ENCODE assay signal across 8 mouse cellular contexts in the genomic region with DNA sequence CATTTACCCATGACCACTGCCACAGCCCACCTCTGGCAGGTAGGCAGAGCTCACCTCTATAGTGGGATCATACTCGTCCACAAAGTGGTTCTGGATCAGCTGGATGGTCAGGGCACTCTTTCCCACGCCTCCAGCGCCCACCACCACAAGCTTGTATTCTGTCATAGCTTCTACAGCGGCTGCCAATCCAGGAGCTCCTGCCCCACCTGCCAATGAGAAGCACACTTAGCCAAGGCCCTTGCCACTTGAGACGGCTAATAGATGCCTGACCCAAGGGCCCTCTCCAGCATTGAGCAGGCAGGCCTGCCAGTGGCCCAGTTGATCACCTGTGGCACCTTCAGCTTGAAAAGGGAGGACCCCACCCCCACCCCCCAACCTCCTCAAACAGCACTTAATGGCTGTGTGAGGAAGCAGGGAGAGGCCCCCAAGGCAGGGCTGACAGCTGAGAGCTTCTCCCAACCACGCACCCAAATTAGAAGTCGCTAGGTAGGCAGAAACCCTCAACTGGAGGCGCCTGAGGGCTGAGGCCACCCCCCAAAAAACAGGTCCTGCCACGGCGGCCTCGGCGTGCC. TPM values are rescaled to one million over a fixed set of nuclear protein-coding genes. Genes with fewer than 3 reads are reported as not detected.
DNase-seq lines count a peak whose midpoint lies in the region; ATAC-seq lines count a peak whose summit lies in the region.

No protein-coding gene starts in this region.

- peaks cover 34% of the 10 kb centered on the region for H3K36me3 ChIP-seq in kidney, embryonic 16.5 days (ENCODE audit: insufficient read depth, low read length)
- H3K36me3 ChIP-seq in embryonic facial prominence, embryonic 10.5 days (replicated peaks) = peaks cover 44% of the 10 kb centered on the region
- peaks cover 18% of the 10 kb centered on the region for H3K36me3 ChIP-seq in intestine, embryonic 16.5 days (ENCODE audit: control insufficient read depth, insufficient read depth, low read length)
- peaks cover 49% of the 10 kb centered on the region for H3K36me3 ChIP-seq in midbrain, embryonic 10.5 days

- H3K9ac ChIP-seq in kidney, embryonic 16.5 days (replicated peaks; ENCODE audit: low read length) = peak overlapping the region; percentile 95
- H3K9ac ChIP-seq in intestine, embryonic 16.5 days (ENCODE audit: low read depth, low read length) = peak overlapping the region; percentile 92

- no peaks in the 10 kb centered on the region for H3K27me3 ChIP-seq in kidney, embryonic 16.5 days (ENCODE audit: insufficient read depth, low read length)
- H3K27me3 ChIP-seq in embryonic facial prominence, embryonic 10.5 days (replicated peaks; ENCODE audit: low read depth, poor library complexity, severe bottlenecking) = no peaks in the 10 kb centered on the region
- no peaks in the 10 kb centered on the region for H3K27me3 ChIP-seq in intestine, embryonic 16.5 days (replicated peaks; ENCODE audit: control insufficient read depth, insufficient read depth, low read length)
- H3K27me3 ChIP-seq in midbrain, embryonic 10.5 days (ENCODE audit: low read depth, poor library complexity, severe bottlenecking) = no peaks in the 10 kb centered on the region

- intact Hi-C loops in gastrocnemius, postnatal 14 days (cut with DNase I; ENCODE audit: low total_unique reads) = no loop called here

- H3K9me3 ChIP-seq in kidney, embryonic 16.5 days (ENCODE audit: low read length) = no peaks in the 10 kb centered on the region
- H3K9me3 ChIP-seq in embryonic facial prominence, embryonic 10.5 days = no peaks in the 10 kb centered on the region
- H3K9me3 ChIP-seq in intestine, embryonic 16.5 days (ENCODE audit: control insufficient read depth, low read length) = no peaks in the 10 kb centered on the region
- no peaks in the 10 kb centered on the region for H3K9me3 ChIP-seq in midbrain, embryonic 10.5 days (replicated peaks)

- H3K4me2 ChIP-seq in kidney, embryonic 16.5 days (replicated peaks; ENCODE audit: low read depth, low read length) = peak overlapping the region; percentile 97
- H3K4me2 ChIP-seq in intestine, embryonic 16.5 days (ENCODE audit: low read depth, low read length) = peak overlapping the region; percentile 91

- peak overlapping the region; percentile 90 for H3K4me3 ChIP-seq in kidney, embryonic 16.5 days (ENCODE audit: low read length)
- peak overlapping the region; percentile 95 for H3K4me3 ChIP-seq in embryonic facial prominence, embryonic 10.5 days
- peak overlapping the region; percentile 92 for H3K4me3 ChIP-seq in intestine, embryonic 16.5 days (ENCODE audit: low read length)
- peak overlapping the region; percentile 87 for H3K4me3 ChIP-seq in midbrain, embryonic 10.5 days

- DNase-seq in kidney, adult 18-20 months = no peak
- DNase-seq in embryonic facial prominence, embryonic 10.5 days (ENCODE audit: low spot score) = no peak
- no peak for DNase-seq in midbrain, embryonic 10.5 days (ENCODE audit: low spot score)
- DNase-seq in urinary bladder, postnatal 14 days (ENCODE audit: low spot score) = no peak
- no peak for DNase-seq in gastrocnemius, postnatal 14 days

- H3K27ac ChIP-seq in kidney, embryonic 16.5 days (ENCODE audit: low read length) = peak overlapping the region; percentile 83
- peak overlapping the region; percentile 93 for H3K27ac ChIP-seq in embryonic facial prominence, embryonic 10.5 days (replicated peaks)
- peak overlapping the region; percentile 87 for H3K27ac ChIP-seq in intestine, embryonic 16.5 days (ENCODE audit: low read length)
- H3K27ac ChIP-seq in midbrain, embryonic 10.5 days (replicated peaks) = peak overlapping the region; percentile 94

- ATAC-seq in kidney, embryonic 16.5 days (ENCODE audit: low FRiP score, low TSS enrichment) = no peak
- ATAC-seq in intestine, embryonic 16.5 days = no peak
- no peak for ATAC-seq in granulocyte monocyte progenitor cell, adult 5-6 weeks (replicated peaks; ENCODE audit: poor library complexity, severe bottlenecking)

- H3K4me1 ChIP-seq in kidney, embryonic 16.5 days (ENCODE audit: insufficient read depth, low read length) = peaks cover 25% of the 10 kb centered on the region
- H3K4me1 ChIP-seq in embryonic facial prominence, embryonic 10.5 days = peaks cover 34% of the 10 kb centered on the region
- peaks cover 13% of the 10 kb centered on the region for H3K4me1 ChIP-seq in intestine, embryonic 16.5 days (ENCODE audit: control insufficient read depth, insufficient read depth, low read length)
- peaks cover 42% of the 10 kb centered on the region for H3K4me1 ChIP-seq in midbrain, embryonic 10.5 days

- 25% methylated on average over 12 of the region's 12 CpGs for WGBS in kidney, embryonic 16.5 days
- WGBS in embryonic facial prominence, embryonic 10.5 days = 30% methylated on average over 12 of the region's 12 CpGs
- WGBS in intestine, embryonic 16.5 days = 28% methylated on average over 12 of the region's 12 CpGs
- 31% methylated on average over 12 of the region's 12 CpGs for WGBS in midbrain, embryonic 10.5 days

RNA-seq across cellular contexts. Expression of a gene that starts 0.9 kb away (rescaled TPM):
- 40.3 and 78.3 TPM in 2 replicates for polyA plus RNA-seq in kidney, embryonic 16.5 days (2015; fragmentation: Nextera tagmentation; extraction: Ambion mirVana)
- polyA plus RNA-seq in embryonic facial prominence, embryonic 10.5 days (2016; fragmentation: Nextera tagmentation; extraction: Ambion mirVana) = 94.3 and 94.9 TPM in 2 replicates
- polyA plus RNA-seq in intestine, embryonic 16.5 days (2015; fragmentation: Nextera tagmentation; extraction: Ambion mirVana) = 21.9 and 47.0 TPM in 2 replicates
- 84.2 and 87.5 TPM in 2 replicates for polyA plus RNA-seq in midbrain, embryonic 10.5 days (2016; fragmentation: Nextera tagmentation; extraction: Ambion mirVana)
- 57.4 and 69.3 TPM in 2 replicates for total RNA-seq in granulocyte monocyte progenitor cell, adult 5-6 weeks (2014; fragmentation: Nextera tagmentation)
- total RNA-seq in granulocyte monocyte progenitor cell, adult 5-6 weeks (2017) = 24.9 and 28.8 TPM in 2 replicates
- total RNA-seq in gastrocnemius, postnatal 14 days (2021) = 100 to 1,000 TPM; 193 to 209 TPM

RNA-seq across cellular contexts. Expression of a gene that starts 1.1 kb away (rescaled TPM):
- polyA plus RNA-seq in kidney, embryonic 16.5 days (2015; fragmentation: Nextera tagmentation; extraction: Ambion mirVana) = 13.5 and 15.1 TPM in 2 replicates
- 15.1 and 18.1 TPM in 2 replicates for polyA plus RNA-seq in embryonic facial prominence, embryonic 10.5 days (2016; fragmentation: Nextera tagmentation; extraction: Ambion mirVana)
- 5.3 and 6.5 TPM in 2 replicates for polyA plus RNA-seq in intestine, embryonic 16.5 days (2015; fragmentation: Nextera tagmentation; extraction: Ambion mirVana)
- polyA plus RNA-seq in midbrain, embryonic 10.5 days (2016; fragmentation: Nextera tagmentation; extraction: Ambion mirVana) = 14.4 and 14.6 TPM in 2 replicates
- total RNA-seq in granulocyte monocyte progenitor cell, adult 5-6 weeks (2014; fragmentation: Nextera tagmentation) = 1.4 and 2.4 TPM in 2 replicates
- total RNA-seq in granulocyte monocyte progenitor cell, adult 5-6 weeks (2017) = 0.52 and 0.62 TPM in 2 replicates
- 1 to 10 TPM; 2.2 to 2.4 TPM for total RNA-seq in gastrocnemius, postnatal 14 days (2021)

RNA-seq across cellular contexts. Expression of a gene that starts 20.2 kb away (rescaled TPM):
- polyA plus RNA-seq in kidney, embryonic 16.5 days (2015; fragmentation: Nextera tagmentation; extraction: Ambion mirVana) = 141 and 155 TPM in 2 replicates
- polyA plus RNA-seq in embryonic facial prominence, embryonic 10.5 days (2016; fragmentation: Nextera tagmentation; extraction: Ambion mirVana) = 77.9 and 79.7 TPM in 2 replicates
- 159 and 160 TPM in 2 replicates for polyA plus RNA-seq in intestine, embryonic 16.5 days (2015; fragmentation: Nextera tagmentation; extraction: Ambion mirVana)
- polyA plus RNA-seq in midbrain, embryonic 10.5 days (2016; fragmentation: Nextera tagmentation; extraction: Ambion mirVana) = 64.5 and 66.6 TPM in 2 replicates
- 79.1 and 109 TPM in 2 replicates for total RNA-seq in granulocyte monocyte progenitor cell, adult 5-6 weeks (2014; fragmentation: Nextera tagmentation)
- 45.2 and 47.7 TPM in 2 replicates for total RNA-seq in granulocyte monocyte progenitor cell, adult 5-6 weeks (2017)
- total RNA-seq in gastrocnemius, postnatal 14 days (2021) = 10 to 100 TPM; 48.4 to 50.3 TPM

RNA-seq across cellular contexts. Expression of a gene that starts 21.0 kb away (rescaled TPM):
- polyA plus RNA-seq in kidney, embryonic 16.5 days (2015; fragmentation: Nextera tagmentation; extraction: Ambion mirVana) = 3.9 and 4.4 TPM in 2 replicates
- 4.9 and 5.3 TPM in 2 replicates for polyA plus RNA-seq in embryonic facial prominence, embryonic 10.5 days (2016; fragmentation: Nextera tagmentation; extraction: Ambion mirVana)
- polyA plus RNA-seq in intestine, embryonic 16.5 days (2015; fragmentation: Nextera tagmentation; extraction: Ambion mirVana) = 4.0 TPM in 2 replicates
- 3.8 and 5.1 TPM in 2 replicates for polyA plus RNA-seq in midbrain, embryonic 10.5 days (2016; fragmentation: Nextera tagmentation; extraction: Ambion mirVana)
- 2.2 TPM in 1 of 2 replicates, not detected in the other for total RNA-seq in granulocyte monocyte progenitor cell, adult 5-6 weeks (2014; fragmentation: Nextera tagmentation)
- total RNA-seq in granulocyte monocyte progenitor cell, adult 5-6 weeks (2017) = 0.34 TPM in 1 of 2 replicates, not detected in the other
- total RNA-seq in gastrocnemius, postnatal 14 days (2021) = not detected

RNA-seq across cellular contexts. Expression of a gene that starts 22.8 kb away (rescaled TPM):
- 76.3 and 78.3 TPM in 2 replicates for polyA plus RNA-seq in kidney, embryonic 16.5 days (2015; fragmentation: Nextera tagmentation; extraction: Ambion mirVana)
- polyA plus RNA-seq in embryonic facial prominence, embryonic 10.5 days (2016; fragmentation: Nextera tagmentation; extraction: Ambion mirVana) = 54.5 and 56.0 TPM in 2 replicates
- polyA plus RNA-seq in intestine, embryonic 16.5 days (2015; fragmentation: Nextera tagmentation; extraction: Ambion mirVana) = 75.6 and 77.5 TPM in 2 replicates
- polyA plus RNA-seq in midbrain, embryonic 10.5 days (2016; fragmentation: Nextera tagmentation; extraction: Ambion mirVana) = 55.6 and 57.2 TPM in 2 replicates
- 3.1 and 4.5 TPM in 2 replicates for total RNA-seq in granulocyte monocyte progenitor cell, adult 5-6 weeks (2014; fragmentation: Nextera tagmentation)
- 2.0 and 4.5 TPM in 2 replicates for total RNA-seq in granulocyte monocyte progenitor cell, adult 5-6 weeks (2017)
- total RNA-seq in gastrocnemius, postnatal 14 days (2021) = 1 to 10 TPM in 1 of 2 experiments, under 1 TPM in 1; 0.62 to 1.2 TPM
